Mouse (Mus musculus): ENCODE measurements at regions not wholly inside any gene's neighbourhood (a gene's known extent, or its start where the extent isn't known, plus 50 kb on each side); places are given as distances from the start of the nearest gene placed in this dataset.

DNA sequence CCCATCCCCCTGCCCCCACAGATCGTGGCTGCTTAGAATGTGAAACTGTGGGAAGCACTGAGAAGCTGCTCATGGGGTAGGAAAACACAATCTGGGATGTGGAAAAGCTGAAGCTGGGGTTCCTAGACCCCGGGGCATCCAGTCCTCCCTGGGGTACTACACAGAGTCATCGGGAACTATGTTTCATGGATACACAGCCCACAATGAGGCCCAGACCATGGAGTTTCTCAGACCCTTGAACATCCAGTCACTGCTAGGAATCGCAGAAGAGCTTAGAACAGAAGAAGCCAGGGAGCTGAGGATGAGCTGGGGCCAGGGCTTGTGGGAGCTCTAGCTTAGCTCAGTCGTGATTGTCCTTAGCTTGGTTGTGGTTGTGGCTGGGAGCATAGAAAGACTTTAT lies 1541.3 kb upstream of the Pcdh10 start:
- H3K79me2 ChIP-seq (ENCODE audit: control insufficient read depth, insufficient read depth), result no peaks in the 10 kb centered on the region
- no peaks in the 10 kb centered on the region for H3K36me3 ChIP-seq (ENCODE audit: control insufficient read depth, insufficient read depth)
- no peak overlapping the region for H3K4me2 ChIP-seq (ENCODE audit: low read depth)
- no peak overlapping the region for H3ac ChIP-seq (ENCODE audit: control insufficient read depth, insufficient read length)
- H3K4me3 ChIP-seq, result no peak overlapping the region
- no peak for TF ChIP-seq MAX (IDR thresholded peaks at IDR 0.05; ENCODE audit: low read depth)
- TF ChIP-seq POLR2A (IDR thresholded peaks at IDR 0.05; ENCODE audit: insufficient read length, low read depth), result no peak
- TF ChIP-seq MYOD1 (IDR thresholded peaks at IDR 0.05; ENCODE audit: control insufficient read depth in 1 of 3, insufficient read length in 2 of 3, low read depth in 2 of 3), result no peak
- no peak for TF ChIP-seq SRF (IDR thresholded peaks at IDR 0.05; ENCODE audit: control insufficient read depth, insufficient read length, low read depth)
- no peak for TF ChIP-seq TCF3 (IDR thresholded peaks at IDR 0.05; ENCODE audit: insufficient read length, low read depth)
- TF ChIP-seq CEBPB (IDR thresholded peaks at IDR 0.05; ENCODE audit: insufficient read depth, poor library complexity, severe bottlenecking), result no peak
- TF ChIP-seq USF1 (IDR thresholded peaks at IDR 0.05; ENCODE audit: low read depth), result no peak
- TF ChIP-seq MYOG (IDR thresholded peaks at IDR 0.05; ENCODE audit: control insufficient read depth in 1 of 3, insufficient read depth in 1 of 3, insufficient read length in 2 of 3, low read depth in 2 of 3), result no peak
- no peak for TF ChIP-seq POLR2AphosphoS2 (IDR thresholded peaks at IDR 0.05; ENCODE audit: insufficient read length, low read depth)
- TF ChIP-seq E2F4 (IDR thresholded peaks at IDR 0.05; ENCODE audit: insufficient read depth), result no peak
- TF ChIP-seq REST (IDR thresholded peaks at IDR 0.05; ENCODE audit: insufficient read depth, insufficient read length), result no peak
- no peak for TF ChIP-seq TCF12 (IDR thresholded peaks at IDR 0.05; ENCODE audit: insufficient read depth, poor library complexity, severe bottlenecking)
- no peaks in the 10 kb centered on the region for H3K27me3 ChIP-seq (ENCODE audit: control insufficient read depth, insufficient read depth, insufficient read length)

DNA sequence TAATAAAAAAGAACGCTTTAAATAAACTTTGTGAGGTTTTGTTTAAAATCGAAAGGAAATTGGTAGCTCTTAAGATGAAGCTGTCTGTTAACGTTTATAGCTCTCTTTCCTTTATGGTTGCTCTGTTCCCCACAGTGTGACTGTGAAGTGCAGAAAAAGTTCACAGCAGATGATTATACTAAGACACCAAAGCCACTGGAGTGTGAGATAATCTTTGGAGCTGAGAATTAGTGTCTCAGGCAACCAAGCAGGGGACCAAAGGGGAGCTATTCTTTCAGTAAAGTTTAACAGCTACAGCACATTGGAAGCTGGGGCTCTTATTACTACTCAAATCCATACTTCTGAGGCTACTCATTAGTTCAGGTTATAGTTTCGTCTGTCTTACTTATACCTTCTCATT lies 1530.8 kb upstream of the Pcdh10 start:
- H3K4me3 ChIP-seq, result no peak overlapping the region
- H3K4me2 ChIP-seq (ENCODE audit: low read depth), result peak overlapping the region; percentile 3
- no peaks in the 10 kb centered on the region for H3K27me3 ChIP-seq (ENCODE audit: control insufficient read depth, insufficient read depth, insufficient read length)
- no peaks in the 10 kb centered on the region for H3K79me2 ChIP-seq (ENCODE audit: control insufficient read depth, insufficient read depth)
- TF ChIP-seq REST (IDR thresholded peaks at IDR 0.05; ENCODE audit: insufficient read depth, insufficient read length) (no peak), SRF (IDR thresholded peaks at IDR 0.05; ENCODE audit: control insufficient read depth, insufficient read length, low read depth) (no peak), TCF3 (IDR thresholded peaks at IDR 0.05; ENCODE audit: insufficient read length, low read depth) (no peak), TCF12 (IDR thresholded peaks at IDR 0.05; ENCODE audit: insufficient read depth, poor library complexity, severe bottlenecking) (no peak), USF1 (IDR thresholded peaks at IDR 0.05; ENCODE audit: low read depth) (no peak), MYOD1 (IDR thresholded peaks at IDR 0.05; ENCODE audit: control insufficient read depth in 1 of 3, insufficient read length in 2 of 3, low read depth in 2 of 3) (no peak), MAX (IDR thresholded peaks at IDR 0.05; ENCODE audit: low read depth) (no peak), CEBPB (IDR thresholded peaks at IDR 0.05; ENCODE audit: insufficient read depth, poor library complexity, severe bottlenecking) (no peak), MYOG (IDR thresholded peaks at IDR 0.05; ENCODE audit: control insufficient read depth in 1 of 3, insufficient read depth in 1 of 3, insufficient read length in 2 of 3, low read depth in 2 of 3) (no peak), POLR2A (IDR thresholded peaks at IDR 0.05; ENCODE audit: insufficient read length, low read depth) (no peak), E2F4 (IDR thresholded peaks at IDR 0.05; ENCODE audit: insufficient read depth) (no peak), POLR2AphosphoS2 (IDR thresholded peaks at IDR 0.05; ENCODE audit: insufficient read length, low read depth) (no peak)
- no peak overlapping the region for H3ac ChIP-seq (ENCODE audit: control insufficient read depth, insufficient read length)
- no peaks in the 10 kb centered on the region for H3K36me3 ChIP-seq (ENCODE audit: control insufficient read depth, insufficient read depth)

Data from myocyte (in vitro differentiated cells).